Mouse (Mus musculus) myocyte (in vitro differentiated cells): ENCODE measurements around the gene Wipf2. TPM values are rescaled to one million over a fixed set of nuclear protein-coding genes. Genes with fewer than 3 reads are reported as not detected.
A peak's percentile ranks its signal among the peaks of the same experiment; 100 is the strongest.

Source experiments
- H3K27me3 ChIP-seq: one replicate; pipeline ENCODE4 v1.6.1; 2011; ENCODE audit not compliant: control insufficient read depth, insufficient read depth, insufficient read length
- H3K36me3 ChIP-seq: one replicate; pipeline ENCODE4 v1.6.1; 2011; ENCODE audit not compliant: control insufficient read depth, insufficient read depth
- H3K4me2 ChIP-seq: one replicate; pipeline ENCODE4 v1.6.1; 2011; ENCODE audit warnings: low read depth, control low read depth
- H3K4me3 ChIP-seq: one replicate; pipeline ENCODE4 v1.5.1; 2011; ENCODE audit warnings: mild to moderate bottlenecking, control low read depth, moderate library complexity
- H3K79me2 ChIP-seq: one replicate; pipeline ENCODE4 v1.6.1; 2011; ENCODE audit not compliant: control insufficient read depth, insufficient read depth
- H3ac ChIP-seq: one replicate; pipeline ENCODE4 v1.6.1; 2011; ENCODE audit not compliant: control insufficient read depth, insufficient read length
- CEBPB ChIP-seq: IDR thresholded peaks from 2 replicates; pipeline ENCODE4 v1.6.1; 2011; ENCODE audit warnings: mild to moderate bottlenecking, moderate library complexity; ENCODE audit not compliant: poor library complexity, insufficient read depth, severe bottlenecking
- E2F4 ChIP-seq: IDR thresholded peaks from one replicate; pipeline ENCODE4 v1.6.1; 2011; ENCODE audit warnings: mild to moderate bottlenecking, control low read depth, moderate library complexity; ENCODE audit not compliant: insufficient read depth
- MAX ChIP-seq: IDR thresholded peaks from one replicate; pipeline ENCODE4 v1.6.1; 2011; ENCODE audit warnings: low read depth, mild to moderate bottlenecking, control low read depth
- MYOD1 ChIP-seq, 3 experiments: IDR thresholded peaks; one replicate each; pipeline ENCODE4 v1.6.1; 2011; ENCODE audit warnings: control low read depth in 2 of 3, low read depth in 2 of 3, mild to moderate bottlenecking in 2 of 3, moderate library complexity in 1 of 3; ENCODE audit not compliant: insufficient read length in 2 of 3, control insufficient read depth in 1 of 3
- MYOG ChIP-seq, 3 experiments: IDR thresholded peaks; one replicate each; pipeline ENCODE4 v1.6.1; 2011; ENCODE audit warnings: control low read depth in 2 of 3, low read depth in 2 of 3, mild to moderate bottlenecking in 2 of 3; ENCODE audit not compliant: insufficient read length in 2 of 3, control insufficient read depth in 1 of 3, insufficient read depth in 1 of 3
- POLR2A ChIP-seq: IDR thresholded peaks from one replicate; pipeline ENCODE4 v1.6.1; 2011; ENCODE audit warnings: low read depth, mild to moderate bottlenecking, control low read depth, moderate library complexity; ENCODE audit not compliant: insufficient read length
- POLR2AphosphoS2 ChIP-seq: IDR thresholded peaks from one replicate; pipeline ENCODE4 v1.6.1; 2011; ENCODE audit warnings: low read depth, control low read depth; ENCODE audit not compliant: insufficient read length
- SRF ChIP-seq: IDR thresholded peaks from one replicate; pipeline ENCODE4 v1.6.1; 2011; ENCODE audit warnings: low read depth; ENCODE audit not compliant: control insufficient read depth, insufficient read length
- TCF3 ChIP-seq: IDR thresholded peaks from one replicate; pipeline ENCODE4 v1.6.1; 2011; ENCODE audit warnings: low read depth, control low read depth; ENCODE audit not compliant: insufficient read length
- USF1 ChIP-seq: IDR thresholded peaks from one replicate; pipeline ENCODE4 v1.6.1; 2011; ENCODE audit warnings: low read depth, mild to moderate bottlenecking, control low read depth, moderate library complexity
- polyA plus RNA-seq: library from polyadenylated mRNA; unstranded; fragments of >200 nt; fragmentation: generic; extraction: Trizol; gene quantifications from one replicate; pipeline ENCODE4 v1.2.1, GENCODE M21; 2012; ENCODE audit warnings: missing spikeins

The Wipf2 gene
- polyA plus RNA-seq, 1 experiment = 5.3 TPM

DNA sequence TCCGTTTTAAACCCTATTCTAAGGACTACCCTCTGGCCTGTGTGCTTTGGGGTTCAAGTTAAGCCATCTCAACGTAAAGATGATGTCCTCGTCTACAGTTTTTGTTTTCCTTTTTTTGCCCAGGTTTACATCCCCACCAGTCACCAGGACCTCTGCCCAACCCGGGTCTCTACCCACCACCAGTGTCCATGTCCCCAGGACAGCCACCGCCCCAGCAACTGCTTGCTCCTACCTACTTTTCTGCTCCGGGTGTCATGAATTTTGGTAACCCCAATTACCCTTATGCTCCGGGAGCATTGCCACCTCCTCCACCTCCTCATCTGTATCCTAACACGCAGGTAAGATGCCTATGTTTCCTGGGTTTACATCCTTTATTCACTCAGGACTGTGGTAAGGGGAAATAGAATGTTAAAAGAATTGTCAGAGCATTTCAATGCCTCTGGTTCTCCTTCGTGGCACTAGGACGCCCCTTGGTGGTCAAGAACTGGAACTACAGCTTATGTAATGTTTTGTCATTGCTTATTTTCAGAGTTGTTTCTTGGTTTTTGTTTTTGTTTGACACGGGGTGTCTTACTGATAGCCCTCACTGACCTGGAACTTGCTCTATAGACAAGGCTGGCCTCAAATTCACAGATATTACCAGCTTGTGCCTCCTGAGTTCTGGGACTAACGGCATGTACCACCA is 34.2 kb upstream of the Wipf2 start:
- Histone ChIP-seq H3ac (no peak overlapping the region), H3K79me2 (peaks cover 23% of the 10 kb centered on the region), H3K27me3 (no peaks in the 10 kb centered on the region), H3K36me3 (peaks cover 67% of the 10 kb centered on the region), H3K4me2 (no peak overlapping the region), H3K4me3 (no peak overlapping the region)
- TF ChIP-seq USF1 (no peak), MYOG (IDR thresholded peaks at IDR 0.05; ENCODE audit: control insufficient read depth in 1 of 3, insufficient read depth in 1 of 3, insufficient read length in 2 of 3, low read depth in 2 of 3) (no peak), E2F4 (no peak)

DNA sequence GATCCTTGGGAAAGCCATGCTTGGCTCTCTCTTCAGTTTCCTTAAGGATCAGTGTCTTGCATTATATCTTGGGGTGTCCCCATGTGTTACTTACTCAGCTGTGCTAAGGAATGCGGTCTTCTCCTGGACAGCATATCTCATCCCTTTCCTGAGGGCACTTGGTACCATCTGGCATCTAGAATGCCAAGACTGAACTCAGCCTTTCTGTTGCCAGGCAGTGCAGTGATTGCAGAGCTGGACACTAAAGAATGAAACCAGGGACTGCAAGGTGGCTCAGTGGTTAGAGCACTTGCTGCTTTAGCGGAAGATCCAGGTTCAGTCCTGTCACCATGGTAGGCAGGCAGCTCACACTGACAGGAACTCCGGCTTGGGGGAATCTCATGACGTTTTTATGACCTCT is 33.6 kb upstream of the Wipf2 start:
- H3K27me3 ChIP-seq = no peaks in the 10 kb centered on the region
- no peak overlapping the region for H3K4me2 ChIP-seq
- TF ChIP-seq USF1 = no peak
- no peak for TF ChIP-seq POLR2A
- TF ChIP-seq E2F4 = no peak
- H3K36me3 ChIP-seq = peaks cover 61% of the 10 kb centered on the region
- H3ac ChIP-seq = no peak overlapping the region
- H3K4me3 ChIP-seq = no peak overlapping the region
- H3K79me2 ChIP-seq = peaks cover 17% of the 10 kb centered on the region

DNA sequence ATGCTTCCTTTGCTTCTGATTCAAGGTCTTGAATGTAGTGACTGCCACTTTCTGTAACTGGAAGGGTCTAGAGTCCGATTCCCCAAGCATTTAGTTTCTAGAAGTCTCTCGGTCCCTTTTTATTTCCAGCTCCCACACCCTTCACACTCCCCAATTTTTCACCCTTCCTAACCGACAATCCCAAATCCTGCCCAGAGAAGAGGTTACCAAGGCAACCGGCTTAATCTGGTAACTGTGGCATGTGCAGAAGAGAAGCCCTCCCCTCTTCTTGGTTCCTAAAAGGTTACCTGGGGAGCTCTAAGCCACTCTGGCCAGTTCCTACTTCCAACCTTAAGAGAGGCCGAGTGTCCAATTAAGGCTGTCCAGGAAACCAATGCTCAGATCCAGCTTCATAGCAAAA is 28.1 kb upstream of the Wipf2 start:
- H3K79me2 ChIP-seq = no peaks in the 10 kb centered on the region
- no peak overlapping the region for H3K4me2 ChIP-seq
- no peak for TF ChIP-seq SRF
- no peak for TF ChIP-seq MAX
- TF ChIP-seq POLR2AphosphoS2 = no peak
- no peak for TF ChIP-seq MYOD1 (IDR thresholded peaks at IDR 0.05; ENCODE audit: control insufficient read depth in 1 of 3, insufficient read length in 2 of 3, low read depth in 2 of 3)
- no peak for TF ChIP-seq CEBPB
- TF ChIP-seq TCF3 = no peak
- TF ChIP-seq POLR2A = no peak
- H3K36me3 ChIP-seq = peaks cover 22% of the 10 kb centered on the region
- no peak overlapping the region for H3ac ChIP-seq
- no peak overlapping the region for H3K4me3 ChIP-seq
- H3K27me3 ChIP-seq = no peaks in the 10 kb centered on the region

DNA sequence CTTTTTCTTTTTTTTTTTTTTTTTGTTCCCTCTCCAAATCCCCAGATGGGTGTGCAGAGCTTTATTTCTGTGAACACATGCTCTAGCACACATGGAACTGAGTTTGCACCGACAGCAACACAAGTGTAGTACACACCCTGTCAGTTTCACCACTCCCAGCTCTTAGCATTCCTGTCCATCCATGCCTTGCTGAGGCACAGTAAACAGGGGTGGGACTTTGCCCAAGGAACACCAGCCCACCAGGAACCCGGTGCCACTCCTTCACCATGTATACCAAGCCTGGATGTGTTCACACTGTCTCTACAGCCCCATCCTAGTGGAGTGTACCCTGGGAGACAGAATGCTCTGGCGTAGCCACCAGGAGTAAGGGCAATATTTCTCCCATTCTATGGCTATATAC is 27.7 kb upstream of the Wipf2 start:
- H3K36me3 ChIP-seq = peaks cover 22% of the 10 kb centered on the region
- TF ChIP-seq SRF = no peak
- peak; percentile 34 for TF ChIP-seq POLR2AphosphoS2
- H3K4me2 ChIP-seq = no peak overlapping the region
- no peaks in the 10 kb centered on the region for H3K79me2 ChIP-seq
- no peaks in the 10 kb centered on the region for H3K27me3 ChIP-seq
- H3ac ChIP-seq = no peak overlapping the region
- H3K4me3 ChIP-seq = no peak overlapping the region

DNA sequence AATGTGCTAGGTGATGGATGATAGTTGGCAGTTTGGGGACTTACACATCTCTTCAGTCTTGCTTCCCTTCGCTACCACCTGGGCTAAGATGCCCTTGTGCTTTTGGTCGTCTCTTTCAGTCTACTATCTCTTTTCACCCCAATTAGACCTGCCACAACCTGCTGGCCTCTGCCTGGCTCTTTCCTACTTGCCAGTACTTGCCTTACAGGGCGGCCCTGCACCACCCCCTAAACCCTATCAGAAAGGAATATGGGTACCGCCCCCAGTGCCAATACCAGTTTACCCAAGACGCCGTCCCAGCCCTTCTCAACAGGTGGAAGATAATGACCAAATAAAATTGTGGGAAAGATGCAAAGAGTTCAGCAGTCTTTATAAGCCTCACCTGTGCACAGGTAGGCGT is 27.3 kb upstream of the Wipf2 start:
- TF ChIP-seq MAX = no peak
- no peak for TF ChIP-seq MYOD1 (IDR thresholded peaks at IDR 0.05; ENCODE audit: control insufficient read depth in 1 of 3, insufficient read length in 2 of 3, low read depth in 2 of 3)
- TF ChIP-seq POLR2AphosphoS2 = no peak
- no peak for TF ChIP-seq TCF3
- TF ChIP-seq POLR2A = no peak
- no peak for TF ChIP-seq MYOG (IDR thresholded peaks at IDR 0.05; ENCODE audit: control insufficient read depth in 1 of 3, insufficient read depth in 1 of 3, insufficient read length in 2 of 3, low read depth in 2 of 3)
- TF ChIP-seq USF1 = no peak
- peak overlapping the region; percentile 76 for H3K4me2 ChIP-seq
- peak overlapping the region; percentile 18 for H3K4me3 ChIP-seq
- no peaks in the 10 kb centered on the region for H3K27me3 ChIP-seq
- H3K79me2 ChIP-seq = no peaks in the 10 kb centered on the region
- peaks cover 22% of the 10 kb centered on the region for H3K36me3 ChIP-seq
- peak overlapping the region; percentile 67 for H3ac ChIP-seq

DNA sequence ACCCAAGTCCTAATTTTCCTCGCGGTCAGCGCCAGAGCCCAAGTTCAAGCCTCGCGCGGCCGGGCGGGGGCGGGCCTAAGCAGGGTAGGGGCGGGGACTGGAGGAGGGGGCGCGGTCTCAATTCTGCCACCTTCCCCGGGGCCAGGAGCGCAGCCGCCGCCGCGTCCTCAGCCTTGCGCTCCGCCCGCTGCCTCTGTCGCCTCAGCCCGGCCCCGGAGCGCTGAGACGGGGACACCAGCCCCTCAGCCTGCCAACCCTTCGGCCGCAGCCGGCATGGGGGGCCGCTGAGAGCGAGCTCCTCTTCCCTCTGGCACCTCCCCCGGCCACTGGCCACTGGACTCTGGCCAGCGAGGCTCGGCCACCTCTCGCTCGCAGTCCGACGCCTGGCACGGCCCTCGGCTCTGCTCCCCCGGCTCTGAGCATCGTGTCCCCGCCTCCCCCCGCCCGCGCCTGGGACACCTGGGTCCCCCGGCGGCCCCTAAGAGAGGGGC is 26.7 kb upstream of the Wipf2 start, which contains the start of gene Rapgefl1:
Gene Rapgefl1, plus strand, starts transcription at position 135 of the 491 bp plus-strand sequence.
- H3K4me2 ChIP-seq = peak within 1 kb of the TSS; percentile 76
- H3K27me3 ChIP-seq = no peaks in the 10 kb centered on the region
- H3ac ChIP-seq = peak within 1 kb of the TSS; percentile 67
- peaks cover 16% of the 10 kb centered on the region for H3K36me3 ChIP-seq
- H3K79me2 ChIP-seq = no peaks in the 10 kb centered on the region
- peak within 1 kb of the TSS; percentile 18 for H3K4me3 ChIP-seq
- TF ChIP-seq SRF (no peak), MYOG (IDR thresholded peaks at IDR 0.05; ENCODE audit: control insufficient read depth in 1 of 3, insufficient read depth in 1 of 3, insufficient read length in 2 of 3, low read depth in 2 of 3) (no peak), USF1 (no peak), E2F4 (peak; percentile 80), POLR2A (peak; percentile 82), MYOD1 (IDR thresholded peaks at IDR 0.05; ENCODE audit: control insufficient read depth in 1 of 3, insufficient read length in 2 of 3, low read depth in 2 of 3) (peak in 1 of 3 experiments; percentile 2), POLR2AphosphoS2 (peak; percentile 93)
